Mouse (Mus musculus) embryonic facial prominence, embryonic 11.5 days (tissue): ENCODE measurements around the gene Capn11. TPM values are rescaled to one million over a fixed set of nuclear protein-coding genes. Genes with fewer than 3 reads are reported as not detected.

Experiments
- ATAC-seq: fragments of 200-750 bp; cut with Nextera tagmentation; replicated peaks from 2 replicates; pipeline ENCODE4 v1.8.0; 2017; ENCODE audit warnings: low read depth; ENCODE audit not compliant: insufficient number of reproducible peaks, low FRiP score, low TSS enrichment
- DNase-seq: peaks from one replicate; pipeline ENCODE4 v3.0.0-alpha.2; 2015; ENCODE audit warnings: low spot score
- H3K27ac ChIP-seq: fragments of 300-500 bp; sonication (generic); replicated peaks from 2 replicates; pipeline ENCODE4 v1.5.1; 2014; ENCODE audit warnings: mild to moderate bottlenecking, low read depth, low read length, control low read depth
- H3K27me3 ChIP-seq: fragments of 300-500 bp; sonication (generic); 2 replicates; pipeline ENCODE4 v1.6.1; 2014; ENCODE audit warnings: mild to moderate bottlenecking, low read length, moderate library complexity, mixed read lengths; ENCODE audit not compliant: control insufficient read depth, insufficient read depth
- H3K36me3 ChIP-seq: fragments of 300-500 bp; sonication (generic); replicated peaks from 2 replicates; pipeline ENCODE4 v1.6.1; 2014; ENCODE audit warnings: low read depth, mild to moderate bottlenecking, low read length, moderate library complexity, mixed read lengths; ENCODE audit not compliant: control insufficient read depth, insufficient read depth
- H3K4me1 ChIP-seq: fragments of 300-500 bp; sonication (generic); 2 replicates; pipeline ENCODE4 v1.6.1; 2014; ENCODE audit warnings: low read length, mixed read lengths; ENCODE audit not compliant: control insufficient read depth, insufficient read depth
- H3K4me2 ChIP-seq: fragments of 300-500 bp; sonication (generic); 2 replicates; pipeline ENCODE4 v1.6.1; 2014; ENCODE audit warnings: low read depth, mild to moderate bottlenecking, control low read depth, low read length, moderate library complexity
- H3K4me3 ChIP-seq: fragments of 300-500 bp; sonication (generic); 2 replicates; pipeline ENCODE4 v1.5.1; 2014; ENCODE audit warnings: low read depth, low read length, control low read depth
- H3K9ac ChIP-seq: fragments of 300-500 bp; sonication (generic); replicated peaks from 2 replicates; pipeline ENCODE4 v1.6.1; 2014; ENCODE audit warnings: mild to moderate bottlenecking, control low read depth, low read length
- H3K9me3 ChIP-seq: fragments of 300-500 bp; sonication (generic); replicated peaks from 2 replicates; pipeline ENCODE4 v1.6.1; 2016; ENCODE audit warnings: mild to moderate bottlenecking, low read length, inconsistent platforms, mixed read lengths; ENCODE audit not compliant: control insufficient read depth
- WGBS: fragments of 180-500 bp; shearing (Covaris S2); extraction: QIAGEN DNeasy Blood & Tissue Kit; methylation state at CpG from one replicate; pipeline ENCODE4 v1.1.7; 2014; 5-methylcytosine and 5-hydroxymethylcytosine counted together
- polyA plus RNA-seq: library from polyadenylated mRNA; unstranded; fragments of >200 nt; fragmentation: Nextera tagmentation; extraction: Ambion mirVana; gene quantifications from 2 replicates; pipeline ENCODE4 v1.2.1, GENCODE M21; 2014

Capn11 gene
- polyA plus RNA-seq, 1 experiment from 2014 or later = 0.28 TPM

GRCm38 (mm10) chr17:45619386-45620256, 39.5 kb downstream of the Capn11 start:
- ATAC-seq = no peak
- Histone ChIP-seq H3K27ac (no peak overlapping the region), H3K36me3 (no peaks in the 10 kb centered on the region), H3K9me3 (no peaks in the 10 kb centered on the region), H3K27me3 (no peaks in the 10 kb centered on the region), H3K4me2 (peak overlapping the region; percentile 36), H3K4me1 (peaks cover 5% of the 10 kb centered on the region; the same call in 1 of the 2 replicates), H3K4me3 (no peak overlapping the region), H3K9ac (peak overlapping the region; percentile 45)
- DNase-seq = no peak
- 21% methylated on average over 20 of the region's 20 CpGs for WGBS

- no peak overlapping the region for H3K4me3 ChIP-seq
- peak; percentile 72; the same call in 1 of the 2 replicates for ATAC-seq
- no peak overlapping the region for H3K27ac ChIP-seq
Observed at GRCm38 (mm10) chr17:45618941-45619385, 40.2 kb downstream of the Capn11 start.

GRCm38 (mm10) chr17:45617655-45618054, 41.5 kb downstream of the Capn11 start:
- DNase-seq (no peak), ATAC-seq (no peak)
- H3K4me3 ChIP-seq = no peak overlapping the region
- no peak overlapping the region for H3K9ac ChIP-seq
- H3K9me3 ChIP-seq = no peaks in the 10 kb centered on the region
- H3K4me2 ChIP-seq = no peak overlapping the region
- H3K27ac ChIP-seq = no peak overlapping the region
- no peaks in the 10 kb centered on the region for H3K27me3 ChIP-seq
- H3K4me1 ChIP-seq = peaks cover 5% of the 10 kb centered on the region; the same call in 1 of the 2 replicates
- 89% methylated on average over 6 of the region's 6 CpGs for WGBS
- H3K36me3 ChIP-seq = no peaks in the 10 kb centered on the region

More at GRCm38 (mm10) chr17:45618941-45619385, 40.2 kb downstream of the Capn11 start:
- Histone ChIP-seq H3K4me2 (peak overlapping the region; percentile 36), H3K9me3 (no peaks in the 10 kb centered on the region), H3K27me3 (no peaks in the 10 kb centered on the region), H3K4me1 (peaks cover 5% of the 10 kb centered on the region; the same call in 1 of the 2 replicates), H3K9ac (peak overlapping the region; percentile 45), H3K36me3 (no peaks in the 10 kb centered on the region)
- 12% methylated on average over 8 of the region's 8 CpGs for WGBS
- DNase-seq = no peak

- H3K36me3 ChIP-seq = no peaks in the 10 kb centered on the region
- 80% methylated on average over 3 of the region's 3 CpGs for WGBS
- DNase-seq = no peak
- no peaks in the 10 kb centered on the region for H3K27me3 ChIP-seq
- H3K4me1 ChIP-seq = peaks cover 5% of the 10 kb centered on the region; the same call in 1 of the 2 replicates
- no peak overlapping the region for H3K9ac ChIP-seq
- H3K4me3 ChIP-seq = no peak overlapping the region
- no peak overlapping the region for H3K27ac ChIP-seq
- H3K9me3 ChIP-seq = no peaks in the 10 kb centered on the region
- H3K4me2 ChIP-seq = no peak overlapping the region
- ATAC-seq = no peak
Observed at GRCm38 (mm10) chr17:45616679-45617078, 42.4 kb downstream of the Capn11 start.

- no peak overlapping the region for H3K9ac ChIP-seq
- H3K27me3 ChIP-seq = no peaks in the 10 kb centered on the region
- WGBS = 44% methylated on average over 4 of the region's 4 CpGs
- H3K36me3 ChIP-seq = no peaks in the 10 kb centered on the region
- ATAC-seq = no peak
- H3K27ac ChIP-seq = no peak overlapping the region
- H3K4me3 ChIP-seq = no peak overlapping the region
- H3K9me3 ChIP-seq = no peaks in the 10 kb centered on the region
- no peak for DNase-seq
- peaks cover 5% of the 10 kb centered on the region; the same call in 1 of the 2 replicates for H3K4me1 ChIP-seq
- H3K4me2 ChIP-seq = no peak overlapping the region
Observed at GRCm38 (mm10) chr17:45616046-45616650, 43.0 kb downstream of the Capn11 start.

- Histone ChIP-seq H3K27me3 (no peaks in the 10 kb centered on the region), H3K4me2 (no peak overlapping the region), H3K9me3 (no peaks in the 10 kb centered on the region), H3K27ac (no peak overlapping the region), H3K4me1 (no peaks in the 10 kb centered on the region), H3K36me3 (no peaks in the 10 kb centered on the region), H3K4me3 (no peak overlapping the region), H3K9ac (no peak overlapping the region)
- WGBS = 89% methylated on average over 7 of the region's 7 CpGs
- DNase-seq (no peak), ATAC-seq (no peak)
Observed at GRCm38 (mm10) chr17:45612921-45613320, 46.2 kb downstream of the Capn11 start.

DNA sequence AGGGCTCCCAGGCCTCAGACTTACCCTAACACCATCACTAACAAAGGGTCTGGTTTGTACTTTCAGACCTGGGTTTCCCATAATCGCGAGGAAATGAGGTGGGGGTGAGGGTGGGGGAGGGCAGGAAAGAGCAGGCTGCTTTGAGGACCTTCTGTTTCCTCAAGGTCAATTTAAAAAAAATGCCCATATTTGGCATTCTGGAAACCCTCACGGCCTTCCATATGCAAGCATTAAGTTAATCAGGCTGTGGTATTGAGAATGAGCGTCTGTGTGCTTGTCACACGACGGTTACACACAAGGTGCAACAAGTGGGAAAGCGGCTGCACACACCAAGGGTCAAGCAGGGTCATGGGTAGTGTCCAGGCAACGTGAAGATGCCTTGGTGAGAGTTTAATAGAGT, 47.1 kb downstream of the Capn11 start:
- no peak overlapping the region for H3K27ac ChIP-seq
- ATAC-seq = no peak
- H3K27me3 ChIP-seq = no peaks in the 10 kb centered on the region
- WGBS = 75% methylated on average over 8 of the region's 8 CpGs
- no peaks in the 10 kb centered on the region for H3K9me3 ChIP-seq
- H3K4me2 ChIP-seq = no peak overlapping the region
- no peaks in the 10 kb centered on the region for H3K4me1 ChIP-seq
- no peak overlapping the region for H3K9ac ChIP-seq
- no peak for DNase-seq
- H3K36me3 ChIP-seq = no peaks in the 10 kb centered on the region
- H3K4me3 ChIP-seq = no peak overlapping the region
